Mouse (Mus musculus) cortical plate, adult 2 months (tissue): Measurements from ENCODE around the gene S100a6. TPM values are rescaled to one million over a fixed set of nuclear protein-coding genes. Genes with fewer than 3 reads are reported as not detected.

ENCODE experiments used
- H3K27ac ChIP-seq: fragments of 200-500 bp; 2 replicates; pipeline ENCODE4 v1.5.1; 2012; ENCODE audit warnings: low read length, control low read depth, inconsistent platforms; ENCODE audit not compliant: insufficient read depth
- H3K4me1 ChIP-seq: fragments of 200-500 bp; 2 replicates; pipeline ENCODE4 v1.6.1; 2011; ENCODE audit warnings: low read length; ENCODE audit not compliant: control insufficient read depth, insufficient read depth
- H3K4me3 ChIP-seq: fragments of 200-500 bp; 2 replicates; pipeline ENCODE4 v1.5.1; 2011; ENCODE audit warnings: mild to moderate bottlenecking, low read length, control low read depth; ENCODE audit not compliant: insufficient read depth
- CTCF ChIP-seq: fragments of 200-500 bp; IDR thresholded peaks from 2 replicates; pipeline ENCODE4 v1.5.1; 2011; ENCODE audit warnings: mild to moderate bottlenecking, control low read depth, low read length; ENCODE audit not compliant: insufficient read depth; ENCODE audit errors: extremely low read depth
- POLR2A ChIP-seq: fragments of 200-500 bp; IDR thresholded peaks from 2 replicates; pipeline ENCODE4 v1.6.1; 2011; ENCODE audit warnings: mild to moderate bottlenecking, low read length, control low read depth; ENCODE audit not compliant: insufficient read depth; ENCODE audit errors: extremely low read depth
- polyA plus RNA-seq: library from polyadenylated mRNA; depleted of rRNA; stranded (reverse); fragments of >200 nt; gene quantifications from 2 replicates; pipeline ENCODE4 v1.2.3, GENCODE M21; 2012; rRNA removed

Gene S100a6
- polyA plus RNA-seq, 1 experiment, result 66.4 TPM

DNA sequence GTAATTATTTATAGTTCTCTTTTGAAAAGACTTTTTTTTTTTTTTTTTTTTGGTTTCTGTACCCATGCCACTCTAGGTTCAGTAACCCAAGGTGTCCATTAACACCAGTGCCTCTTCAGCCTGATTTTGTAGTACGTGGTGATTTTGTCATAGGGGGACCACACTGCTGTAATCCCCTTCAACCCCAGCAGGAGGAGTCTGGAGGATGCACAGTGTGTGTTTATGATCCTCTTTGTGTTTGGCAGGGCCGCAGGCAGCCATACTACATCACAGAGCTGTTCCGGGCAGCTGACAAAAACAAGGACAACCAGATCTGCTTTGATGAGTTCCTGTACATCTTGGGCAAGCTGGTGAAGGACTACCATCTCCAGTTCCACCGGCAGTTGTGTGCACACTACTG lies 44.7 kb downstream of the S100a6 start:
- no peak overlapping the region for H3K27ac ChIP-seq
- no peak overlapping the region for H3K4me3 ChIP-seq
- TF ChIP-seq CTCF (0 out of 2 replicates have a peak, but pooled peaks have one; percentile 3), POLR2A (no peak)
- no peaks in the 10 kb centered on the region for H3K4me1 ChIP-seq

- no peak for TF ChIP-seq CTCF
- no peak for TF ChIP-seq POLR2A
- H3K4me3 ChIP-seq, result no peak overlapping the region
- H3K4me1 ChIP-seq, result no peaks in the 10 kb centered on the region
- H3K27ac ChIP-seq, result no peak overlapping the region
Observed at GRCm38 (mm10) chr3:90659364-90660044, 46.8 kb downstream of the S100a6 start.

DNA sequence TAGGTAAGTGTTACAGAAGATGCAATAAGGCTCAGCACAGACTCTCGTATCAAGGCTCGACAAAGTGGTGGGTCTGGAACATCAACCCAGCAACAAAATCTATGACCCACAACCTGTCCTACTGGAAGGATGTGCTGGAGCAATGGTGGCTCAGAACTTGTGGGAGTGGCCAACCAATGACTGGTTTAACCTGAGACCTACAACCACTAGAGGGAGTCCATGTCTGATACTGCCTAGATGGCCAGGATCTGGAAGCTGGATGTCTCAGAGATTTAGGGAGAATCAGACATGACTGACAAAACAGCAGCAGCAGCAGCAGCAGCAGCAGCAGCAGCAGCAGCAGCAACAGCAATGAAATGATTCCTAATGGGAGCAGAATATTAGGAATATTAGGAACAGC lies 51.5 kb downstream of the S100a6 start:
- Histone ChIP-seq H3K4me1 (no peaks in the 10 kb centered on the region), H3K4me3 (no peak overlapping the region)
- TF ChIP-seq CTCF (peak; percentile 24; the same call in 1 of the 2 replicates), POLR2A (no peak)

DNA sequence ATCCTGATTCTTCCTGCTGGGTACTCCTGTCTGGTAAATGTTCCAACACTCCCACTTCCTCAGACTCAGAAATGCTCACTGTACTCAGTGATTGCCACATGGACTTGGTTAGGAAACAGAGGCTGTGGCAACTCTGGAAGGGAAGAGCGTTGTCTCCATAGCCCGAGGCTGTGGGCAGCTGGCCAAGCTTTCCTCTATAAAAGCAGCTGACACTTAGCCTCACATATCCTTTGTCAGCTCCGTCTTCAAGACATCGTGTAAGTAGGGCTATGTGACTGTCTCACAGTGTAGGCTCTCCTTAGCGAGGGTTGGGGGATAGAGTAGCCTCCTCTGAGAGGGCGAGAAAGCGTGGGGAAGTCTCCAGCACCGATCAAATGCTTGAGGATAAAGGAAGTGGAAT lies 56.2 kb downstream of the S100a6 start, which contains the start of gene S100a8:
Gene S100a8, plus strand, starts transcription at position 133 of the 400 bp plus-strand sequence.
- TF ChIP-seq POLR2A (no peak), CTCF (no peak)
- Histone ChIP-seq H3K27ac (no peak within 1 kb of the TSS), H3K4me1 (no peaks in the 10 kb centered on the region), H3K4me3 (no peak within 1 kb of the TSS)

More for the DNA sequence above, 51.5 kb downstream of the S100a6 start:
- H3K27ac ChIP-seq, result no peak overlapping the region

Other genes starting within 250 kb of the S100a6 start
- 6.8 and 9.4 TPM in 2 replicates for gene Slc27a3, start 222.9 kb upstream of the S100a6 start, polyA plus RNA-seq
- gene Ints3, start 179.3 kb upstream of the S100a6 start, polyA plus RNA-seq, result 44.8 and 46.1 TPM in 2 replicates
- 3.3 and 4.7 TPM in 2 replicates for gene Npr1, start 147.0 kb upstream of the S100a6 start, polyA plus RNA-seq
- 78.7 and 79.5 TPM in 2 replicates for gene Ilf2, start 136.8 kb upstream of the S100a6 start, polyA plus RNA-seq
- gene Snapin, start 121.8 kb upstream of the S100a6 start, polyA plus RNA-seq, result 65.0 and 73.2 TPM in 2 replicates
- gene Chtop, start 103.4 kb upstream of the S100a6 start, polyA plus RNA-seq, result 126 and 131 TPM in 2 replicates
- 265 and 281 TPM in 2 replicates for gene S100a1, start 98.5 kb upstream of the S100a6 start, polyA plus RNA-seq
- gene S100a13, start 98.4 kb upstream of the S100a6 start, polyA plus RNA-seq, result 74.0 and 74.6 TPM in 2 replicates
- not detected in 2 replicates for gene S100a14, start 86.0 kb upstream of the S100a6 start, polyA plus RNA-seq
- 116 and 134 TPM in 2 replicates for gene S100a16, start 75.6 kb upstream of the S100a6 start, polyA plus RNA-seq
- 1.9 and 2.0 TPM in 2 replicates for gene S100a3, start 52.3 kb upstream of the S100a6 start, polyA plus RNA-seq
- gene S100a2, start 22.6 kb upstream of the S100a6 start, polyA plus RNA-seq, result not detected in 2 replicates
- gene Gm42674, start 11.0 kb upstream of the S100a6 start, polyA plus RNA-seq, result not detected in 2 replicates
- 10.9 and 13.4 TPM in 2 replicates for gene S100a4, start 9.1 kb upstream of the S100a6 start, polyA plus RNA-seq
- not detected in 2 replicates for gene S100a5, start 4.4 kb upstream of the S100a6 start, polyA plus RNA-seq
- gene S100a7a, start 41.1 kb downstream of the S100a6 start, polyA plus RNA-seq, result 1.0 and 1.1 TPM in 2 replicates
- 0.95 and 1.8 TPM in 2 replicates for gene S100a8, start 56.1 kb downstream of the S100a6 start, polyA plus RNA-seq
- 1.6 and 2.2 TPM in 2 replicates for gene S100a9, start 82.8 kb downstream of the S100a6 start, polyA plus RNA-seq
- not detected in 2 replicates for gene Pglyrp4, start 114.0 kb downstream of the S100a6 start, polyA plus RNA-seq
- gene Gm5849, start 165.0 kb downstream of the S100a6 start, polyA plus RNA-seq, result not detected in 2 replicates